Mouse (Mus musculus) embryo, embryonic 11.5 days (tissue): Measurements from ENCODE around the gene Olfr143.

Experiments
- DNase-seq: peaks from one replicate; pipeline ENCODE4 v3.0.0-alpha.2; 2012; ENCODE audit warnings: low read depth, low spot score

Olfr143 gene

GRCm38 (mm10) chr9:38252474-38252873, at the start of gene Olfr143:
Olfr143 (plus strand) TSS chr9:38252774.
- no peak for DNase-seq

DNA sequence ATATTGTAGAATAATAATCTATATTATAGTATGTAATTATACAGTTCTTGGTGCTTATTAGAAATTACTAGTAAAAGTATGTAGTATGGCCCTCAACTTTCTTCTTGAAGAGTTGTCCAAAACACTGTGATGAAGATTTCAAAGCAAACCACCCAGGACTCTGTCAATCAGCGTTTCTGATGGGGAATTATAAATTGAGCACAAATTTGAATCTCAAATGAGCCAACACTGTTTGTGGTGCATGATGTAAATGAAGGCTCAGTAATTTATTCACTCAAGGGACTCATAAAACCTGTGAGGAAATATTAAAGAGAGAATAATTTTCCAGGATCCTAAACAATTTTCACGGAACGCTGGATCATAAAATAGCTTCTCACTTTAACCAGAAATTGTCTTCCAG, 44.5 kb upstream of the Olfr143 start, which contains the start of gene Olfr893:
TSS of gene Olfr893 (plus strand) at position 301 of the 400 bp plus-strand sequence.
- DNase-seq: no peak

DNA sequence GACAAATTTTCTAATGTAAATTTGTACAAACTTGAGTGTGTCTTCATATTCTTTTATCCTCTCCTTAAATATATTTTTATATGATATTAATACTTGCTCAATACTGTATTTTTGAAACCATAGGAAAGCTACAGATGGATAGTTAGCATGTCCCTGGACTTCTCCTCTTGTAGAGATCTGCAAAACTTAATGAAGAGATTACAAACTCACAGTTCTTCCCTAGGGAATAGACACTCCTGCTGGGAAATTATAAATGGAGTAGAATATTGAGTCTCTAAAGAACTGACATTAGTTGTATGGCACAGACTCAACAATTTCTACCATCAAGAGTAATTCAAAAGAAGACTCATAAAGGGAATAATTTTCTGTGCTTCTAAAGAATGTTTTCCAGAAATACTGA, 34.8 kb upstream of the Olfr143 start, which contains the start of gene Olfr894:
TSS of gene Olfr894 (plus strand) at position 301 of the 400 bp plus-strand sequence.
- DNase-seq: no peak

DNA sequence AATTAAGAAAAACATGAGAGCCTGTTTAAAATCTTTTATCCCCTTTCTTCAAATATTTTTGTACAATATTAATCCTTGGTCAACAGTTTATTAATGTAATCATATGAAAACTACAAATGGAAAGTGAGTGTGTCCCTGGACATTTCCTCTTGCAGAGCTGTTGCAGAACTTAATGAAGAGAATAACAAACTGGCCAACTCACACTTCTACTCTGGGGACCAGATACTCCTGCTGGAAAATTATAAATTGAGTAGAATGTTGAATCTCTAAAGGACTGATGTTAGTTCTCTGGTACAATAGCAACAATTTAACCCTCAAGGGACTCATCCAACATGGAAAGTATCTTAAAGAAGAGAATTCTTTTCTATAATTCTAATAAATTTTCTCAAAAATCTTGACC, 15.0 kb downstream of the Olfr143 start, which contains the start of gene Olfr895:
TSS of gene Olfr895 (plus strand) at position 301 of the 400 bp plus-strand sequence.
- DNase-seq: no peak

DNA sequence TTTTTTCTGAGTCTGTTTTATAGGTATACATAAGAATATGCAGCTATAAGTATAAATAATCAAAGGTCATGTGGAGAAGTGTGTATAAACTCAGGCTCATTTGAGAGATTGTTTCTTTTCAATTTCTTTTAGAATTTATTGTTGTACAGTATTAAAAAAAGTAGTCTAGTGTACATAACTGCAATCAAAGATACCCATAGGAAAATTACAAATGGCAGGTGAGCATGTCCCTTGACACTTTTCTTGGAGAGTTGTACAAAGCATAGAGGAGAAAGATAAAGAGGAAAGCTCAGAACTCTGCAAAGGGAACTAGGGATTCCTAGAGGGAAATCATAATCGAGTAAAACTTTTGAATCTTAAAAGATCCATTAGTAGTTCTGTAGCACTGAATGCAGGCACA, 38.2 kb downstream of the Olfr143 start, which contains the start of gene Olfr896-ps1:
TSS of gene Olfr896-ps1 (plus strand) at position 301 of the 400 bp plus-strand sequence.
- no peak for DNase-seq
